Mouse (Mus musculus) forebrain, embryonic 14.5 days (tissue): ENCODE results near the gene Gm5678. TPM values are rescaled to one million over a fixed set of nuclear protein-coding genes. Genes with fewer than 3 reads are reported as not detected.
"Not testable (repeated sequence)": the region's sequence is repeated elsewhere in the genome, so short reads cannot be mapped to it uniquely, and the experiment has no call there.

Experiments used
- ATAC-seq: fragments of 200-750 bp; cut with Nextera tagmentation; 2 replicates; pipeline ENCODE4 v1.8.0; 2017; ENCODE audit warnings: mild to moderate bottlenecking, moderate library complexity
- DNase-seq: peaks from one replicate; pipeline ENCODE4 v3.0.0-alpha.2; 2015; ENCODE audit warnings: low spot score
- H3K27ac ChIP-seq: fragments of 300-500 bp; sonication (generic); 2 replicates; pipeline ENCODE4 v1.5.1; 2014; ENCODE audit warnings: low read depth, mild to moderate bottlenecking, control low read depth, low read length, moderate library complexity
- H3K27me3 ChIP-seq: fragments of 300-500 bp; sonication (generic); replicated peaks from 2 replicates; pipeline ENCODE4 v1.6.1; 2014; ENCODE audit warnings: low read length, control low read depth, mixed read lengths; ENCODE audit not compliant: control insufficient read depth, insufficient read depth
- H3K36me3 ChIP-seq: fragments of 300-500 bp; sonication (generic); 2 replicates; pipeline ENCODE4 v1.6.1; 2014; ENCODE audit warnings: low read length, control low read depth; ENCODE audit not compliant: control insufficient read depth, insufficient read depth
- H3K4me1 ChIP-seq: fragments of 300-500 bp; sonication (generic); 2 replicates; pipeline ENCODE4 v1.6.1; 2014; ENCODE audit warnings: antibody characterized with exemption, low read length, control low read depth; ENCODE audit not compliant: control insufficient read depth, insufficient read depth
- H3K4me2 ChIP-seq: fragments of 300-500 bp; sonication (generic); 2 replicates; pipeline ENCODE4 v1.6.1; 2014; ENCODE audit warnings: mild to moderate bottlenecking, control low read depth, low read length
- H3K4me3 ChIP-seq: fragments of 300-500 bp; sonication (generic); 2 replicates; pipeline ENCODE4 v1.5.1; 2014; ENCODE audit warnings: low read depth, low read length, control low read depth
- H3K9ac ChIP-seq: fragments of 300-500 bp; sonication (generic); 2 replicates; pipeline ENCODE4 v1.6.1; 2014; ENCODE audit warnings: mild to moderate bottlenecking, low read length, control low read depth, moderate library complexity
- H3K9me3 ChIP-seq: fragments of 300-500 bp; sonication (generic); replicated peaks from 2 replicates; pipeline ENCODE4 v1.6.1; 2016; ENCODE audit warnings: low read length, control low read depth, mixed read lengths; ENCODE audit not compliant: control insufficient read depth
- WGBS: fragments of 180-500 bp; shearing (Covaris S2); extraction: QIAGEN DNeasy Blood & Tissue Kit; methylation state at CpG from one replicate; pipeline ENCODE4 v1.1.7; 2014; 5-methylcytosine and 5-hydroxymethylcytosine counted together
- polyA plus RNA-seq: library from polyadenylated mRNA; unstranded; fragments of >200 nt; fragmentation: Nextera tagmentation; extraction: Ambion mirVana; gene quantifications from 2 replicates; pipeline ENCODE4 v1.2.1, GENCODE M21; 2014

Gene Gm5678
- polyA plus RNA-seq, 1 experiment from 2014 or later, result not detected

DNA sequence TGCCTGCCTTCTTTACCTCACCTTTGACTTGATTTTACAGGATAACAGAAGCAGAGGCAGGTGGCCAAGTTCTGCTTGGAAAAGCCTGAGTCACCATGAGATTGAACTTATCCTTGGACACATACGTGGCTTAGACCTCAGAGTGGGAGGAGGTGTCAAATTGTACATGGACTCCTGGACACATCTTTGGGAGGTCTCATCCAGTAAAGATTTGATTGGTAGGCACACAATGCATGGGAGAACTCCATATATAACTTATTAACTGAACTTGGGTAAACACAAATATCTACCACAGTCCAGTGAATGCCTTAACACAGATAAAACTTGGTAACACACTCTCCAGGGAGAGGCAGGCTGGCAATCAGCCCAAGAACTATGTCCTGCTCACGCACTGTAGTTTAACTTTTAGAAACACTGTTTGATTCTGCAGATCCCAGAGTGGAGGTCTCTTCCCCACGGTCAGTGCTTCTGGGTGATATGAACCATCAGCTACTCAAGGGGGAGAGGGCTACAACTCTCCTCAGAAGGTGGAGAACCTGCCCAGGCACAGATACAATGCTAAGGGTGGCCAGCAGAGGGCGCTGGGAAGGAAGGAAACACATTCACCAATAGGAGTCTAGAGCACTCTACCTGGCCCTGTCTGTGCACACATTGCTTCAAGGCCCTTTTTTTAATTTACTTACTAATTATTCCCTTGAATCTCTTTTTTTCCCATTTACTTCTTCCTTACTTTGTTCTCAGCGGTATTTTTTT lies 12.6 kb upstream of the Gm5678 start:
- H3K36me3 ChIP-seq, result peaks cover 7% of the 10 kb centered on the region; the same call in 1 of the 2 replicates

DNA sequence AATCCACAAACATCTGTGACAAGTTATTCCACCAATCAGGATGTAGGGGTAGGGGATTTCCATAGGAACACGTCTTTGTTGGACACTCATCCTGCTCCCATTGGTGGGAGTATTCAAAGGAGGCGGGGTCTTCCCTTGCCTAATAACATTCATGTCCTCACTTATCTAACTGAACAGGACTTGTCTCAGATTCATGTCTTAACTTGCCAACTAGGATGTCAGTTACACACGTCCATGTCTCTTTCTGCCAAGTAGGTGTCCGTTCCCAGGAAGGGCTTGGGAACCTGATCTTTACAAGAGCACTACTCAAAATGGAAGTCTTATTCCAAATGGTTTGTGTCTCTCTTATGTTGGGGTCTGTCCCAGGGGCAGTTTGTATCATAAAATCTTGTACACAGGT lies 4.1 kb upstream of the Gm5678 start:
- ATAC-seq, DNase-seq, H3K4me1 ChIP-seq, H3K27ac ChIP-seq, H3K36me3 ChIP-seq, H3K9ac ChIP-seq, H3K4me2 ChIP-seq, H3K4me3 ChIP-seq, H3K9me3 ChIP-seq, H3K27me3 ChIP-seq: not testable (repeated sequence)
- 89% methylated on average over 4 of the region's 4 CpGs for WGBS

More for the DNA sequence above, 12.6 kb upstream of the Gm5678 start:
- ATAC-seq (no peak), DNase-seq (peak; percentile 27)
- Histone ChIP-seq H3K4me1 (no peaks in the 10 kb centered on the region), H3K4me2 (no peak overlapping the region), H3K4me3 (no peak overlapping the region), H3K27me3 (no peaks in the 10 kb centered on the region), H3K9me3 (no peaks in the 10 kb centered on the region), H3K9ac (no peak overlapping the region), H3K27ac (no peak overlapping the region)
- WGBS, result 45% methylated on average over 5 of the region's 5 CpGs

DNA sequence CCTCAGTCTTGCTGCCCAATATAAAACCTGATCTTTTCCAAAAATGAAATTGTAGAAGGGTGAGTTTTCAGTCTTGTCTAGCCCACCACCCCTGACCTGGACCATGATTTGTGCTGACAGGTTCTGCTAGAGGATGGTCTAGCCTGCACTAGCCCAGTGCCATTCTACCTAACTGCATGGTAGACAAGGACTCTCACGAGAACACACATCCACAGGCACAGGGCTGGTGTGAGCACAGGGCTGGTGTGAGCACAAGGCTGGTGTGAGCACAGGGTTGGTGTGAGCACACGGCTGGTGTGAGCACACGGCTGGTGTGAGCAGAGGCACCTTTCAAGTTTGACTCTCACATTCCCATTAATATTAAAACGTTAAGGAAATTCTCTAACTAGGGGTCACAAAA lies 3.2 kb upstream of the Gm5678 start:
- H3K27ac ChIP-seq, result no peak overlapping the region
- WGBS, result 86% methylated on average over 4 of the region's 4 CpGs
- H3K9me3 ChIP-seq, result no peaks in the 10 kb centered on the region
- H3K36me3 ChIP-seq, result no peaks in the 10 kb centered on the region
- ATAC-seq (no peak), DNase-seq (no peak)
- no peak overlapping the region for H3K9ac ChIP-seq
- H3K4me2 ChIP-seq, result no peak overlapping the region
- H3K4me3 ChIP-seq, result no peak overlapping the region
- no peaks in the 10 kb centered on the region for H3K4me1 ChIP-seq
- H3K27me3 ChIP-seq, result no peaks in the 10 kb centered on the region

DNA sequence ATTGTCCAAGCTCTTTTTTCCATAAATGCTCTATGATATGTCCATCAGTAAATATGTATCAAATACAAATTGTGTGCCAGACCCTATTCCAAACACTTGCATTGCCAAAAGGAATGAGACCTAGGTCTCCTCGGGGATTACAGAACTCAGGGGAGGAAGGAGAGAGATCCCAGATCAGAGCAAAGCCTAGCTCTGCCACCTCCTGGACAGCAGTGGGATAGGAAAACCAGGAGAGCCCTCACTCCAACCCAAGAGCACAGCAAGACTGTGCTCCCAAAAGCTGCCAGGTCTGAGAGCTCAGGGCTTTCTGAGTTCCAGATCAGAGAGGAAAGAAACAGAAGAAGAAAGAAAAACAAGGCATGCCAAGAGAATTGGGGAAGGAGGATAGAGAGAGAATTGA lies 1.2 kb upstream of the Gm5678 start:
- Histone ChIP-seq H3K36me3 (no peaks in the 10 kb centered on the region), H3K4me3 (no peak overlapping the region), H3K4me2 (no peak overlapping the region), H3K27ac (no peak overlapping the region), H3K9me3 (no peaks in the 10 kb centered on the region), H3K4me1 (no peaks in the 10 kb centered on the region), H3K9ac (no peak overlapping the region), H3K27me3 (no peaks in the 10 kb centered on the region)
- 12% methylated on average over 1 of the region's 1 CpGs for WGBS
- DNase-seq, result peak; percentile 33
- no peak for ATAC-seq

DNA sequence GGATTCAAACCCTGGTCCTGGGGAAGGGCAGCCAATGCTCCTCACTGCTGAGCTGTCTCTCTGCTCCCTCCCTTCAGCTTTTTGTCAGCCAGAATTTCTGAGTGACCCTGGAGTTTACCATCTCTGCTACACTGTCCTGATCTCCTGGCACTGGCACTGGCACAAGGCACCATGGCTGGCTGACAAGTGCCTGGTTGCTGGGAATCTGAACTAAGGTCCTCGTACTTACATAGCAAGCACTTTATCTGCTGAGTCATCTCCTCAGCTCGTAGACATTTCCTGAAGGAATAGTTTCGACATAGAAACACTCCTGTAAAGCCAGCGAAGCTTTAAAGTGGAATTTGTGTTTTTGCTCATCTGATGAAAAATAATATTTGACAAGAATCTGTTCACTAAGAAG lies 16.1 kb downstream of the Gm5678 start:
- DNase-seq, result no peak
- no peak overlapping the region for H3K9ac ChIP-seq
- no peaks in the 10 kb centered on the region for H3K36me3 ChIP-seq
- no peak overlapping the region for H3K4me3 ChIP-seq
- H3K27me3 ChIP-seq, result no peaks in the 10 kb centered on the region
- ATAC-seq, result no peak
- H3K4me1 ChIP-seq, result no peaks in the 10 kb centered on the region
- H3K4me2 ChIP-seq, result no peak overlapping the region
- H3K27ac ChIP-seq, result no peak overlapping the region
- 81% methylated on average over 4 of the region's 4 CpGs for WGBS
- no peaks in the 10 kb centered on the region for H3K9me3 ChIP-seq

DNA sequence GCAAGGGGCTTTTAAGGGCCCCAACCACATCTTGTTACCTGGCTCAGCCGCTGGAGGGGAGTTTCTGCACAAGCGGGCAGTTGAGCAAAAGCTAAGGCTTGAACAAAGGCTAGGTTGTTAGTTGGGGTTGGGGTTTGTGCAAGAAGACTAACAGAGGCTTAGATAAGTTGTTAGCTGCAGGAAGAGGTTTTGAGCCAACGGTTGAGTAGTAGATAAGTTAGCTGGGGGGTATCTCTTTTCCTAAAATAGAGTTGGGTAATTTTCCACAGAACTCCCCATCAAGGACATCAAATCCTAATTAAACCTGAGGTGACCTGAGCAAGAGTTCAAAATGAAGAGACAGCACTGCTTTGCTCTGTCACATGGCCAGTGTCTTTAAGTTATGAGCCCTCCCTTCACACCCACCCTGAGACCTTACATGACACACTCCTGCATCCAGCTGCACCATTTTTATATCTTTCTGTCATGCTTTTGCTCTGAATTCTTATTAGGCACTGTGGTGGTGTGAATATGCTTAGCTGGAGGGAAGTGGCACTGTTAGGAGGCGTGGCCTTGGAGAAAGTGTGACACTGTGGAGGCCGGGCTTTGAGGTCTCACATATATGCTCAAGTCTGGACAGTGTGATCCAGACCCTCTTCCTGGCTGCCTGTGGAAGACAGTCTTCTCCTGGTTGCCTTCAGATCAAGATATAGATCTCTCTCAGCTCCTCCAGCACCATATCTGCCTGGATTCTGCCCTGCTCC lies 20.7 kb downstream of the Gm5678 start:
- Histone ChIP-seq H3K4me2 (no peak overlapping the region), H3K27ac (no peak overlapping the region), H3K4me1 (no peaks in the 10 kb centered on the region), H3K36me3 (no peaks in the 10 kb centered on the region), H3K9ac (no peak overlapping the region), H3K27me3 (no peaks in the 10 kb centered on the region), H3K4me3 (no peak overlapping the region), H3K9me3 (no peaks in the 10 kb centered on the region)
- ATAC-seq (no peak), DNase-seq (no peak)
- WGBS, result 83% methylated on average over 5 of the region's 5 CpGs

DNA sequence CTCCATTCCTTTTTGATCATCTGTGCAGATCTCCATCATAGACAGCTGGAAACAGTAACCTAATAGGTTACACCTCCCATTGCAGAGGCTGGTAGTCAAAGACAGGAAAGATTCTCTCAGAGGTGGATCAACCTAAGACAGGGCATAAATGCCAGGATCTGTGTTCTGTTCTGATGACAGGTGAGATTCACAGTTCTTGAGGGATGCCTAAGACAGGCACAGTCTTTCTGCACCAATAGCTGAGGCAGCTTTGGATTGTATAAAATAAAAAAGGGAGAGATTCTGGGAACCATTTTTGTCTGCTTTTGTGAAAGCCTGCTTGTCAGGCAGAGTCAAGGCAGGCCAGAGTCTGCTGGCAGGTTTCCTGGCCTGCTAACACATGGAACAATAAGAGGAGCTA lies 40.1 kb downstream of the Gm5678 start:
- no peak for DNase-seq
- Histone ChIP-seq H3K9me3 (peaks cover 10% of the 10 kb centered on the region), H3K27ac (no peak overlapping the region), H3K36me3 (no peaks in the 10 kb centered on the region), H3K27me3 (no peaks in the 10 kb centered on the region), H3K4me2 (no peak overlapping the region), H3K4me1 (no peaks in the 10 kb centered on the region), H3K9ac (no peak overlapping the region), H3K4me3 (no peak overlapping the region)
- no peak for ATAC-seq

DNA sequence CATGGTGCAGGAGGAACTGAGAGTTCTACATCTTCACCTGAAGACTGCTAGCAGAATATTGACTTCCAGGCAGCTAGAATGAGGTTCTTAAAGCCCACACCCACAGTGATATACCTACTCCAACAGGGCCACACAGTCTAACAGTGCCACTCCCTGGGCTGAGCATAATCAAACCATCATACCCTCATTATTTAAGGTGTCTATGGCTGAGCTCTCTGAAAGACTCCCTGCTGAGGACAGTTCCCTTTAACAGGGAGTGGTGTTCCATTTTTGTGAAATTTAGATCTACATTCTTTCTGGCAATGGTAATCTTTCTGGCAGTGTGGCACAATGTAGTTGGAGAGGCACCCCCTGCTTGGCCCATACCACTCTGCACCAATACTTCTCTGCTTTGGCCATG lies 41.6 kb downstream of the Gm5678 start:
- Histone ChIP-seq H3K4me1 (no peaks in the 10 kb centered on the region), H3K27ac (no peak overlapping the region), H3K27me3 (no peaks in the 10 kb centered on the region), H3K4me3 (no peak overlapping the region), H3K9ac (no peak overlapping the region), H3K36me3 (no peaks in the 10 kb centered on the region), H3K9me3 (peaks cover 10% of the 10 kb centered on the region), H3K4me2 (no peak overlapping the region)
- DNase-seq (no peak), ATAC-seq (no peak)

DNA sequence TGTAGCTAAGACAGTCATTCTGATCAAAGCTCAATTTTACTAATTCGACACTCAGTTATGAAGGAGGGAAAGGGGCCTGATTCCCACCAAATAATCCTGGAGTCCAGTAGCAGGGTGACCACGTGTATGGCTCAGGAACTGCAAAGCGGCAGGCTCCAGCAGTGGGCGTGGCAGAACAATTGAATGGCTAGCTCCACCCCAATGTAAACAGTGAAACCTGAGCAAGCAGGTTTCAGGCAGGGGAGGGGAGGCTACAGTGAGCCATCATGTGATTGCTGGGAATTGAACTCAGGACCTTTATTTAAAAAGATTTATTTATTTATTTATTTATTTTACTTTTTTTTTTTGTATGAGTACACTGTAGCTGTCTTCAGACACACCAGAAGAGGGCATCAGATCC lies 42.6 kb downstream of the Gm5678 start:
- not testable (repeated sequence) for H3K27ac ChIP-seq, H3K4me2 ChIP-seq, H3K9me3 ChIP-seq, H3K4me3 ChIP-seq, DNase-seq, ATAC-seq, H3K27me3 ChIP-seq, H3K4me1 ChIP-seq, H3K36me3 ChIP-seq, H3K9ac ChIP-seq
- 33% methylated on average over 4 of the region's 4 CpGs for WGBS
